In genomic region chr3:123103151-123103860, GRCm38 (mm10) we compare ENCODE assay signal across 7 mouse cellular contexts.
DNase-seq lines count a peak whose midpoint lies in the region; ATAC-seq and TF ChIP-seq lines count a peak whose summit lies in the region.

No protein-coding gene starts in this region.

- no peaks in the 10 kb centered on the region for H3K36me3 ChIP-seq in forebrain, embryonic 15.5 days
- no peaks in the 10 kb centered on the region for H3K36me3 ChIP-seq in hindbrain, embryonic 11.5 days (ENCODE audit: control insufficient read depth, insufficient read depth, low read length)
- no peaks in the 10 kb centered on the region for H3K36me3 ChIP-seq in lung, postnatal 0 days (ENCODE audit: insufficient read depth, low read length)

- TF ChIP-seq EP300 in lung, postnatal 0 days (IDR thresholded peaks at IDR 0.05) = no peak

- TF ChIP-seq CTCF in lung, postnatal 0 days (IDR thresholded peaks at IDR 0.05) = peak; percentile 97

- peak; percentile 83 for ATAC-seq in cerebellum, adult (ENCODE audit: insufficient number of reproducible peaks, low FRiP score, low TSS enrichment)
- peak; percentile 92 for ATAC-seq in forebrain, embryonic 15.5 days (replicated peaks)
- peak; percentile 80; the same call in 1 of the 2 replicates for ATAC-seq in hindbrain, embryonic 11.5 days (ENCODE audit: low FRiP score)
- ATAC-seq in lung, postnatal 0 days = peak; percentile 78

- H3K27me3 ChIP-seq in forebrain, embryonic 15.5 days = no peaks in the 10 kb centered on the region
- H3K27me3 ChIP-seq in hindbrain, embryonic 11.5 days (ENCODE audit: control insufficient read depth, insufficient read depth, low read length) = no peaks in the 10 kb centered on the region
- no peaks in the 10 kb centered on the region for H3K27me3 ChIP-seq in lung, postnatal 0 days (replicated peaks; ENCODE audit: insufficient read depth, low read length)

- no peak overlapping the region for H3K4me2 ChIP-seq in forebrain, embryonic 15.5 days (replicated peaks)
- H3K4me2 ChIP-seq in hindbrain, embryonic 11.5 days (replicated peaks; ENCODE audit: low read depth, low read length) = no peak overlapping the region
- H3K4me2 ChIP-seq in lung, postnatal 0 days (replicated peaks; ENCODE audit: low read depth, low read length) = no peak overlapping the region

- peak; percentile 95 for DNase-seq in NIH3T3 (ENCODE audit: low read depth)
- peak; percentile 86 for DNase-seq in hindbrain, embryonic 11.5 days (ENCODE audit: low spot score)
- DNase-seq in layer of hippocampus, adult 8-10 months (ENCODE audit: low spot score in 2 of 2) = peak; percentile 35 to 78
- DNase-seq in lung, postnatal 0 days (ENCODE audit: low spot score) = peak; percentile 91
- DNase-seq in retina, adult 2 months (ENCODE audit: low read depth, low spot score) = peak; percentile 67

- no peak overlapping the region for H3K27ac ChIP-seq in forebrain, embryonic 15.5 days (replicated peaks)
- H3K27ac ChIP-seq in hindbrain, embryonic 11.5 days (ENCODE audit: low read depth, low read length) = no peak overlapping the region
- H3K27ac ChIP-seq in lung, postnatal 0 days (ENCODE audit: low read length) = no peak overlapping the region

- WGBS in forebrain, embryonic 15.5 days = 30% methylated on average over 13 of the region's 13 CpGs
- 31% methylated on average over 13 of the region's 13 CpGs for WGBS in hindbrain, embryonic 11.5 days
- 25% methylated on average over 13 of the region's 13 CpGs for WGBS in lung, postnatal 0 days

- no peak overlapping the region for H3K9ac ChIP-seq in forebrain, embryonic 15.5 days (replicated peaks)
- H3K9ac ChIP-seq in hindbrain, embryonic 11.5 days (ENCODE audit: low read depth, low read length) = no peak overlapping the region
- no peak overlapping the region for H3K9ac ChIP-seq in lung, postnatal 0 days (replicated peaks; ENCODE audit: low read depth)

- no peak overlapping the region for H3K4me3 ChIP-seq in forebrain, embryonic 15.5 days
- H3K4me3 ChIP-seq in hindbrain, embryonic 11.5 days (ENCODE audit: low read depth, low read length) = no peak overlapping the region
- no peak overlapping the region for H3K4me3 ChIP-seq in lung, postnatal 0 days (ENCODE audit: low read depth, low read length)

- H3K9me3 ChIP-seq in forebrain, embryonic 15.5 days = no peaks in the 10 kb centered on the region
- no peaks in the 10 kb centered on the region for H3K9me3 ChIP-seq in hindbrain, embryonic 11.5 days (ENCODE audit: control insufficient read depth, low read length)
- H3K9me3 ChIP-seq in lung, postnatal 0 days (ENCODE audit: low read length) = no peaks in the 10 kb centered on the region

- H3K4me1 ChIP-seq in forebrain, embryonic 15.5 days = no peaks in the 10 kb centered on the region
- no peaks in the 10 kb centered on the region for H3K4me1 ChIP-seq in hindbrain, embryonic 11.5 days (replicated peaks; ENCODE audit: control insufficient read depth, insufficient read depth, low read length)
- peaks cover 10% of the 10 kb centered on the region; the same call in 1 of the 2 replicates for H3K4me1 ChIP-seq in lung, postnatal 0 days (ENCODE audit: insufficient read depth, low read depth, low read length)
